Mouse (Mus musculus) cerebral cortex, adult 2 months (tissue): ENCODE data around the gene Actn1.

Experiments
- WGBS: fragments of 180-500 bp; shearing (Covaris S2); methylation state at CpG from one replicate; pipeline ENCODE4 v1.1.7; 2018; 5-methylcytosine and 5-hydroxymethylcytosine counted together

The Actn1 gene

GRCm38 (mm10) chr12:80136264-80136930, 123.8 kb downstream of the Actn1 start:
- 91% methylated on average over 12 of the region's 12 CpGs for WGBS

DNA sequence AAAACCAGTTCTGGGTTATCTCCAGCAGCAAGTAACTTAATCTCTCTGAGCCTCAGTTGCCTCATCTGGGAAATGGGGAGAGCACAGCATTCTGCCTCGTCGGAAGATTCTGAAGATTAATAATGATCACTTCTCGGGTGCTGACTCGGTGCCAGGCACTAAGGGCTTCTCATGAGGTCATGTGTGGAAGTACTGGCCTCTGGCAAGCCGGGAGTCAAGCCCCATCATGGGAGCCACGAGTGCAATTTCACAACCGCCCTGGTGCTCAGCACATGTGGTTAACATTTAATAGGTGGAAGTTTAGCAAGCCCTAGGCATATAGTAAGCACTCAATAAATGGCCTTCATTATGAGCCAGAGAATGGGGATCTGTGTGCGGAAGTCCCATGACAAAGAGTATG, 125.0 kb downstream of the Actn1 start:
- 96% methylated on average over 8 of the region's 8 CpGs for WGBS

GRCm38 (mm10) chr12:80133011-80133545, 127.1 kb downstream of the Actn1 start:
- 38% methylated on average over 9 of the region's 9 CpGs for WGBS

DNA sequence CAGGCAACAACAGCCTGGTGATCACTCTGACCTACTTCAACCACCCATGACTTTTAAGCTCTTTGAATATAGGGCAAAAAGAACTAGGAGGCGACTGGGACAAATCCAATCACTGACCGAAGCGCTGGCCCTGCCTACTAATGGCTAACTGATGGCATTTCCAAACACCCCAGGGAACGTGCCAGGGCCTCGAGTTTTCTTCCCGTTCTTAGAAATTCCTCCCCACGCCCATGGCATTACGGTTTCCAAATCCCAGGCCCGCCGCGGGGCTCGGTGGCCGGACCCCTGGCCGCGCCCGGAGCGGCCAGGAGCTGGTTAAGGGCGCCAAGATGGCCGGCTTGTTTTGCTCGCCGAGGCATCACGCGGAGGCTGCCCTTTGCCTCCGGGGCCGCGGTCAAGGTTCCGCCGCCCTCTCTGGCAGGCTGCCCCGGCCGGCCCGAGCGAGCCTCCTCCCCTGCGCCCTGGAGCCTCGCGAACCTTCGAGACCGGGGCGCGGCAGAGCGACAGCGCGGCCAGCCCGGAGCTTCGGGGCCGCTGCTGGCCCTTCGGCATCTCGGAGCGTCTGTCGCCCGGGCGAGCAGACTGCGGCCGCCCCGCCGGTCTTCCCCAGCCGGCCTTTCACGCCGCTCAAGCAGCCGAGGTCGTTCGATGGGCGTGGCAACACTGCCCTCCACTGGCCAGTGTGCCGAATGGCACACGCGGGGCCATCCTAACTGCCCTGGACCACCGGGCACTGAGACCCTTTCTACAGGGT, 127.7 kb downstream of the Actn1 start:
- WGBS: under 1% methylated on average over 66 of the region's 66 CpGs

GRCm38 (mm10) chr12:80131359-80132249, 128.6 kb downstream of the Actn1 start:
- 45% methylated on average over 17 of the region's 17 CpGs for WGBS

DNA sequence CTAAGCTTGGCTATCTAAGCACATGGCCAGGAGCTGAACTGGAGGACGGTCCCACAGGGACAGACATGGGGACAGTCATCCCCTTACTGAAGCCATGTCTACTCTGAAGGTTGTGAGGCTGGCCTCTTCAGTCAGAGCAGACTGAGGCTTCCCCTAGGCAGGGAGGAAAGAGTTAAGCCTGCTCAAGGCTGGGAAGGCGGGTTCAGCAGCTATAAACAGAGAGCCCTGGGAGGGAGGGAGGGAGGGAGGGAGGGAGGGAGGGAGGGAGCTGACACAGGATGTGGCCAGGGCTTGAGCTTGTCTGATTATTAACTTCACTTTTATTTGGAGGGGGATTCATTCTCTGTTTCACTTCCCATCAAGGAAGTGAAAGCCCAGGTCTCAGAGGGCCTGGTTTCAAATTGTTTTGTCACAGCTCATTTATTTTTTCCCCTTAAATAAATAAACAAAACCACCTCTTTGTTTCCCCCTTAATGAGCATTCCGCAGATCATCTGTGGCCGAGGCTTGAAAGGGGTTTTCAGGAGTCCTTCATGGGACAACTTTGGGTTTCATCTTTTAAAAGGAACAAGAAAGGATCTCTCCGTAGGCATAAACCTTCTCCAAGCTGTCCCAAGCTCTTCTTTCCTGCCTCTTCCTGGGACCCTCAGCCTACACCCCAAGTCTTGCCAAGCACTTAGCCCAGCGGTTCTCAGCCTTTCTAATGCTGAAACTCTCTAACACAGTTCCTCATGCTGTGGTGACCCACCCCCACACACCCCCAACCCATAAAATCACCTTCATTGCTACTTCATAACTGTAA, 129.4 kb downstream of the Actn1 start:
- 43% methylated on average over 6 of the region's 6 CpGs for WGBS

DNA sequence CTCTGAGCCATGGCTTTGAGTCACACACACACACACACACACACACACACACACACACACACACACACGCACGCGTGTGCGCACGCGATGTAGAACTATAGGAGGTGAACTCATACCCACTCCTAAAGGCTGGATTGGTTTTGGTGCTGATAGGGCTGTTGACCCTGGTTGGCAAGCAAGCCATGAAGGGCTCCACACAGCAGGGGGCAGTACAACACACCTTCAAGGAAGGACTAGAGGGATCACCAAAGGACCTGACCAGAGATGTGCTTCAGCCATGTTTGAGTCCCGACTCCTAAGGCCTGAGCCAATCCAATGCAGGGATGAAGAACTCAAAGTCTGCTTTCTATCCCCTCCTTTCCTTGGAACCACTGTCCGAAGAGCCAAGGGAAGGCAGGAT, 130.6 kb downstream of the Actn1 start:
- WGBS: 95% methylated on average over 8 of the region's 8 CpGs

GRCm38 (mm10) chr12:80127191-80127762, 132.9 kb downstream of the Actn1 start:
- 82% methylated on average over 5 of the region's 5 CpGs for WGBS

- WGBS: 91% methylated on average over 5 of the region's 5 CpGs
These were observed 134.9 kb downstream of the Actn1 start for GRCm38 (mm10) chr12:80125316-80125715.

GRCm38 (mm10) chr12:80124756-80125155, 135.4 kb downstream of the Actn1 start:
- WGBS: 63% methylated on average over 3 of the region's 3 CpGs

GRCm38 (mm10) chr12:80124211-80124610, 136.0 kb downstream of the Actn1 start:
- WGBS: 83% methylated on average over 3 of the region's 3 CpGs

DNA sequence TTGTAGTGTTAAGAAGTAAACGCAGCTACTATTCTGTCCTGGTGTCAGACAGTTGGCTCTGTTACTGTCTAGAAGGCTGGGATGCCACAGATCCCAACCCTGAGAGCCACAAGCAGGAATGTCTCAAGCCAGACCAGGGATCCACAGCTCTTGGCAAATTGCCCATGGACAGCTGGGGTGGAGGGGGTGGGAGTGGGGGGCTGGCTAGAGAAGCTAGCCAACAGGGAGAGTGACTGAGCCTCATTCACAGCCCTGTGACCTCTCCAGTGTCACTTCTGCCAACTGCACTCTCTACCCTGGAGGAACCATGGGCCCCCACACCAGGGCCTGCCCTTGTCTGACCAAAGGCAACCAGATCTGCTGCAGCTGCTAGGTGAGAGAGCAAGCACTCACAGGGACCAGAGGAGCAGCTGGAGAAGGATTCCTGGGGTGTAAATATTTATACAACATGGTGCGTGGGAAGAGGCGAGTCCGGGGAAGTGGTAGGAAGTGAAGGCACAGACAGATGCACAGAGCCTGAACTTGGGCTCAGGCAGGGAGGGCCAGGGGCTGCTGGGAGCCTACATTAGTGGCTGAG, 136.9 kb downstream of the Actn1 start:
- WGBS: 30% methylated on average over 4 of the region's 4 CpGs

GRCm38 (mm10) chr12:80121438-80121837, 138.7 kb downstream of the Actn1 start:
- 82% methylated on average over 1 of the region's 1 CpGs for WGBS

DNA sequence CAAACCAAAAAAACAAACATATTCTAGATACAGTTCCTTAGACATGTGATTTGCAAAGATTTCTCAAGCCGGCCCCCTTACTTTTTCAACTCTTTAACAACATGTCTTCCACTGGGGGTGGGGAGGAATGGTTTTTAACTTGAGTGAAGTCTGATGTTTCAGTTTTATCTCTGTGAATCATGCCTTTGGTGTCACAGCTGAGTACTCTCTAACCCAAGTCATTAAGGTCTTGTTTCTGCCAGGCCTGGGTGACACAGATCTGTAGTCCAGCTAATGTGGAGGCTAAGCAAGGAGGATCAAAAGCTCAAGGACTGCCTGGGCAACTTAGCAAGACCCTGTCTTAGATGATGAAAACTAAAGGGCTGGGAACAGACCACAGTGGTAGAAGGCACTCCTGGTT, 141.6 kb downstream of the Actn1 start:
- 89% methylated on average over 1 of the region's 1 CpGs for WGBS
